Mouse (Mus musculus): ENCODE measurements around the gene Mpped2.

DNA sequence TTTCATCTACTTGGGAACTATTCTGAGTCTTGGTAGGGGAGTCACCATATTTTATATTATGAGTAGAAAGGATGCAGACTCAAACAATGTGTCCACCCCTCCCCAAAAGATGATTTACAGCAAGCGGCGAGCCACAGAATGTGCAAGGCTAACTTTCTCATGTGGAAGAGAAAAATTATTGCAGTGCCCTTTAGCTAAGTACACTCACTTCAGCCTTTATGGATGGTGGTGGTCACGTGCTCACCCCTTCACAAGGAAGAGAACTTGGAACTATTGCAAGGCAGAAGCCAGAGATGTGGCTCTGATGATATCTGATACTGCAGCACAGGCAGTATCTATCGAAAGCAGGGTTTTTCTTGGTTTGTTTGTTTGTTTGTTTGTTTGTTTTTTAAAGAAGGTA is 38.4 kb downstream of the Mpped2 start:
- TF ChIP-seq CTCF (IDR thresholded peaks at IDR 0.05; ENCODE audit: borderline replicate concordance, control insufficient read depth, extremely low read depth, insufficient read depth, low read length, poor library complexity) = no peak
- TF ChIP-seq POLR2A (IDR thresholded peaks at IDR 0.05; ENCODE audit: control insufficient read depth, extremely low read depth, insufficient read depth, low read length, poor library complexity) = no peak

Measured in thymus, adult 2 months (tissue).